Mouse (Mus musculus) liver, postnatal 0 days (tissue): ENCODE measurements at regions not wholly inside any gene's neighbourhood (a gene's known extent, or its start where the extent isn't known, plus 50 kb on each side); places are given as distances from the start of the nearest gene placed in this dataset.

Source experiments
- CTCF ChIP-seq: sonication (generic); IDR thresholded peaks from 2 replicates; pipeline ENCODE4 v1.5.1; 2016; ENCODE audit warnings: antibody characterized with exemption, low read depth
- EP300 ChIP-seq: IDR thresholded peaks from 2 replicates; pipeline ENCODE4 v1.6.1; 2016; ENCODE audit warnings: antibody characterized with exemption, low read depth, mild to moderate bottlenecking

GRCm38 (mm10) chr8:107650306-107650705 lies 62.0 kb upstream of the Psmd7 start:
- TF ChIP-seq CTCF (no peak), EP300 (no peak)
